Mouse (Mus musculus) midbrain, embryonic 10.5 days (tissue): ENCODE data around the gene Entpd5. TPM values are rescaled to one million over a fixed set of nuclear protein-coding genes. Genes with fewer than 3 reads are reported as not detected.

Source experiments
- DNase-seq: peaks from one replicate; pipeline ENCODE4 v3.0.0-alpha.2; 2017; ENCODE audit warnings: low spot score
- H3K27ac ChIP-seq: fragments of 300-500 bp; sonication (generic); replicated peaks from 2 replicates; pipeline ENCODE4 v1.5.1; 2016; ENCODE audit warnings: mild to moderate bottlenecking
- H3K27me3 ChIP-seq: fragments of 300-500 bp; sonication (generic); 2 replicates; pipeline ENCODE4 v1.6.1; 2016; ENCODE audit warnings: low read depth, mild to moderate bottlenecking; ENCODE audit not compliant: poor library complexity, severe bottlenecking
- H3K36me3 ChIP-seq: fragments of 300-500 bp; sonication (generic); 2 replicates; pipeline ENCODE4 v1.6.1; 2016; ENCODE audit warnings: mild to moderate bottlenecking, moderate library complexity
- H3K4me1 ChIP-seq: fragments of 300-500 bp; sonication (generic); 2 replicates; pipeline ENCODE4 v1.6.1; 2016
- H3K4me3 ChIP-seq: fragments of 300-500 bp; sonication (generic); 2 replicates; pipeline ENCODE4 v1.5.1; 2016; ENCODE audit warnings: mild to moderate bottlenecking, moderate library complexity
- H3K9me3 ChIP-seq: fragments of 300-500 bp; sonication (generic); replicated peaks from 2 replicates; pipeline ENCODE4 v1.6.1; 2016; ENCODE audit warnings: mild to moderate bottlenecking
- WGBS: fragments of 180-500 bp; shearing (Covaris S2); methylation state at CpG from one replicate; pipeline ENCODE4 v1.1.7; 2016; 5-methylcytosine and 5-hydroxymethylcytosine counted together
- polyA plus RNA-seq: library from polyadenylated mRNA; unstranded; fragments of >200 nt; fragmentation: Nextera tagmentation; extraction: Ambion mirVana; gene quantifications from 2 replicates; pipeline ENCODE4 v1.2.1, GENCODE M21; 2016

The Entpd5 gene
- polyA plus RNA-seq = 8.0 and 8.4 TPM in 2 replicates

GRCm38 (mm10) chr12:84408819-84409507, at the start of gene Entpd5, which contains the start of gene Bbof1:
Gene Entpd5, minus strand, starts transcription at chr12:84409029.
Gene Bbof1, plus strand, starts transcription at chr12:84409071.
- DNase-seq = peak; percentile 84
- Histone ChIP-seq H3K27ac (peak within 1 kb of the TSS; percentile 90), H3K36me3 (no peaks in the 10 kb centered on the region), H3K27me3 (peaks cover 17% of the 10 kb centered on the region), H3K9me3 (no peaks in the 10 kb centered on the region), H3K4me3 (peak within 1 kb of the TSS; percentile 85), H3K4me1 (peaks cover 16% of the 10 kb centered on the region)
- under 1% methylated on average over 63 of the region's 63 CpGs for WGBS

DNA sequence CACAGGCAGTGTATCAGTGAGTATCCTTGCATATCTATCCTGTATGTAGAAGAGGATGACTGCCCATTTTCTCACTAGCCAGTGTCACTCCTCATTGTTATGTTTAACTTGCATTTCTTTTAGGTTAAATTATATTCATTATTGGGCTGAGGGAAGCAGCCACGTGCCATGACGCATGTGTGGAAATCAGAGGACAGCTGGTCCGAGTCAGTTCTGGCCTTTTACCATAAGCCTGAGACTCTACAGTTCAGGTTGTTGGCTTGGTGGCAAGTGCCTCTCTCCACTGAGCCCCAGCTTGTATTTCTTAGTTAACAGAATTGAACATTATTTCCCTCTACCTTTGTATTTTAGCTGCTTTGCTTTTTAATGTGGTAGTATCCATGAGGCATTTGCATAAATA, 48.1 kb upstream of the Entpd5 start:
- no peak for DNase-seq
- no peaks in the 10 kb centered on the region for H3K9me3 ChIP-seq
- H3K4me3 ChIP-seq = no peak overlapping the region
- H3K4me1 ChIP-seq = peaks cover 13% of the 10 kb centered on the region
- H3K36me3 ChIP-seq = peaks cover 42% of the 10 kb centered on the region
- H3K27me3 ChIP-seq = no peaks in the 10 kb centered on the region
- WGBS = 91% methylated on average over 3 of the region's 3 CpGs
- H3K27ac ChIP-seq = no peak overlapping the region

- peak overlapping the region; percentile 84 for H3K4me3 ChIP-seq
- WGBS = 3% methylated on average over 11 of the region's 11 CpGs
- H3K27me3 ChIP-seq = peaks cover 4% of the 10 kb centered on the region; the same call in 1 of the 2 replicates
- peaks cover 23% of the 10 kb centered on the region for H3K4me1 ChIP-seq
- peaks cover 6% of the 10 kb centered on the region for H3K36me3 ChIP-seq
- H3K27ac ChIP-seq = peak overlapping the region; percentile 79
- DNase-seq = no peak
- H3K9me3 ChIP-seq = no peaks in the 10 kb centered on the region
These were observed 43.0 kb upstream of the Entpd5 start for GRCm38 (mm10) chr12:84451801-84452200.

GRCm38 (mm10) chr12:84450718-84451646, 42.2 kb upstream of the Entpd5 start, which contains the start of the genes Aldh6a1 and Lin52:
Gene Aldh6a1, minus strand, starts transcription at chr12:84451004.
Gene Lin52, plus strand, starts transcription at chr12:84451422.
- Histone ChIP-seq H3K4me3 (peak within 1 kb of the TSS; percentile 84), H3K27ac (peak within 1 kb of the TSS; percentile 79), H3K27me3 (peaks cover 4% of the 10 kb centered on the region; the same call in 1 of the 2 replicates), H3K36me3 (0 out of 2 replicates have a peak, but pooled peaks cover 3% of the 10 kb centered on the region), H3K9me3 (no peaks in the 10 kb centered on the region), H3K4me1 (peaks cover 23% of the 10 kb centered on the region)
- under 1% methylated on average over 49 of the region's 49 CpGs for WGBS
- peak; percentile 95 for DNase-seq

DNA sequence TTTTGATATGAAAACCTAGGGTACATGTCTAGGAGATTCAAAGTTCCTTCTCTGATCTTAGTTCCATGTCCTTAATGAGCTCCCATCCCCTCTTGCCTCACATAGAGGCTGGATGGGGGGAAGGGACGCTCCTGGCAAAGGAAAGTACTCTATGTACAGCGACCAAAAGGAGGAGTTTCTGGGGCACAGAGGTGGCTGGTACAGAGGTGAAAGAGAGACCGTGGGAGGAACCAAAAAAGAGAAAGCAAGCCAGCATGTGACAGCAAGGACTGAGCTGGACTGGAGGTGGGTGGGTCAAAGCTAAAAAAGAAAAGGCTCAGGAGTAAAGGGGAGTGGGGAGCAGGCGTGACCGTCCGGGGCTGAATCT, 41.5 kb upstream of the Entpd5 start:
- peaks cover 4% of the 10 kb centered on the region; the same call in 1 of the 2 replicates for H3K27me3 ChIP-seq
- DNase-seq = no peak
- H3K4me3 ChIP-seq = peak overlapping the region; percentile 84
- peaks cover 23% of the 10 kb centered on the region for H3K4me1 ChIP-seq
- WGBS = under 1% methylated on average over 6 of the region's 6 CpGs
- H3K9me3 ChIP-seq = no peaks in the 10 kb centered on the region
- peak overlapping the region; percentile 71 for H3K27ac ChIP-seq
- H3K36me3 ChIP-seq = 0 out of 2 replicates have a peak, but pooled peaks cover 3% of the 10 kb centered on the region

GRCm38 (mm10) chr12:84449887-84450286, 41.1 kb upstream of the Entpd5 start:
- no peaks in the 10 kb centered on the region for H3K9me3 ChIP-seq
- 0 out of 2 replicates have a peak, but pooled peaks cover 3% of the 10 kb centered on the region for H3K36me3 ChIP-seq
- H3K27ac ChIP-seq = no peak overlapping the region
- peak overlapping the region; percentile 84 for H3K4me3 ChIP-seq
- 55% methylated on average over 10 of the region's 10 CpGs for WGBS
- peaks cover 4% of the 10 kb centered on the region; the same call in 1 of the 2 replicates for H3K27me3 ChIP-seq
- H3K4me1 ChIP-seq = peaks cover 23% of the 10 kb centered on the region
- DNase-seq = no peak

GRCm38 (mm10) chr12:84448181-84448580, 39.4 kb upstream of the Entpd5 start:
- H3K27me3 ChIP-seq = peaks cover 4% of the 10 kb centered on the region; the same call in 1 of the 2 replicates
- peaks cover 23% of the 10 kb centered on the region for H3K4me1 ChIP-seq
- no peaks in the 10 kb centered on the region for H3K9me3 ChIP-seq
- H3K36me3 ChIP-seq = no peaks in the 10 kb centered on the region
- no peak for DNase-seq
- H3K4me3 ChIP-seq = no peak overlapping the region
- no peak overlapping the region for H3K27ac ChIP-seq
- WGBS = 83% methylated on average over 6 of the region's 6 CpGs

DNA sequence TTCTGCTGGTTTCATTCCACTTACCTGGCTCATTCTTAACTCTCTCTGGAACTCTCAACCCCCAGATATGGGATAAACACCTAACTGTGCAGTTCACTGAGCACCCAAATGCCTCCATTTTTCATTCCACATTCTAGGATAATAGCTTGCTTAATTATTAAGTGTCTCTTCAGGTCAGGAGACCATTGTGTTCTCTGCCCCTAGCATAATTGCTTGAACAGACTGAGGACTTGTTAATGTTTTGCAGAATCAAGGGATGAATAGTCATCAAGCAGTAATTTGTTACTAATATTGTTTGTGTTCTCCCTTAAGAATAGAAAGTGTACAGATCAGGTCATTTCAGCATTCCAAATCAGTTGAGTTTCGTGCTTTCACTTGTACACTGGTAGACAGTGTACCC, 38.6 kb upstream of the Entpd5 start:
- Histone ChIP-seq H3K9me3 (no peaks in the 10 kb centered on the region), H3K36me3 (no peaks in the 10 kb centered on the region), H3K27ac (no peak overlapping the region), H3K27me3 (peaks cover 4% of the 10 kb centered on the region; the same call in 1 of the 2 replicates), H3K4me3 (no peak overlapping the region), H3K4me1 (peaks cover 15% of the 10 kb centered on the region)
- WGBS = 92% methylated on average over 1 of the region's 1 CpGs
- DNase-seq = no peak

DNA sequence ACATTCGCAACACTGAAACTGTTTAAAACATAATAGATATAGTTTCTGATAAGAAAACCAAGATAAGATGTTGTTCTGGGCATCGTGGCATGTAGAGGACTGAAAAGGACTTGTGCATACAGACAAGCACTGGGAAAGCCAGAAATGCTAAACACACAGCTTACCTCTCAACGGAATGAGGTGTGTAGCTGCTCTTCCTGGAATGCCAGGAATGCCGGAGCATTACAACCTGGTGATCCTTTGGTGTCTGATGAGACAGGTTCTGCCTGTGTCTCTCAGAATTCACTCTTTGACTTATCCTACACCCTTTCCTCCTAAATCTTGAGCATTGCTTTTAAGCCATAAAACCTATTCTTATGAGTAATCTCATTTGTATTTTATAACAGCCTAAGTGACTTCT, 33.7 kb upstream of the Entpd5 start:
- H3K27ac ChIP-seq = no peak overlapping the region
- no peaks in the 10 kb centered on the region for H3K27me3 ChIP-seq
- 72% methylated on average over 4 of the region's 4 CpGs for WGBS
- H3K9me3 ChIP-seq = no peaks in the 10 kb centered on the region
- H3K4me3 ChIP-seq = no peak overlapping the region
- no peak for DNase-seq
- no peaks in the 10 kb centered on the region for H3K36me3 ChIP-seq
- no peaks in the 10 kb centered on the region for H3K4me1 ChIP-seq

DNA sequence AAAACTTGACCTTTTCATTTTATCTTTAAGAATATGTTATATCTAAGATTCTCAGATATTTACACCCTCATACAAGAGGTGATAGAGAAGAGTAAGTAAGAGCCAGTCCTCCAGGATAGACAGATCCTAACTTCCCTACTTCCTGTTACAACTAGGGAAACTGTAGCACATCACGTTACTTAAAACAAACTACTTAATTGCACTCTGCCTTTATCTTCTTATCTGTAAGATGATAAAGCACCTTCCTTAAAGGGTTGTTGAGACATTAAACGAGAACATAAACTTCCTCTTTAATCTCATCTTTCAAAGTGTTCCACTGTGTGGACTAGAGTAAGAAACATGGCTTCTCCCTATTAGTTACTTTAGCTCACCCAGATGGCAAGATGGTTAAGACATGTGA, 29.9 kb upstream of the Entpd5 start:
- H3K4me3 ChIP-seq = no peak overlapping the region
- no peaks in the 10 kb centered on the region for H3K27me3 ChIP-seq
- H3K4me1 ChIP-seq = no peaks in the 10 kb centered on the region
- no peak overlapping the region for H3K27ac ChIP-seq
- no peak for DNase-seq
- no peaks in the 10 kb centered on the region for H3K36me3 ChIP-seq
- 83% methylated on average over 2 of the region's 2 CpGs for WGBS
- H3K9me3 ChIP-seq = no peaks in the 10 kb centered on the region

- no peaks in the 10 kb centered on the region for H3K9me3 ChIP-seq
- WGBS = 91% methylated on average over 2 of the region's 2 CpGs
- no peak for DNase-seq
- no peak overlapping the region for H3K27ac ChIP-seq
- H3K4me3 ChIP-seq = no peak overlapping the region
- H3K36me3 ChIP-seq = no peaks in the 10 kb centered on the region
- H3K4me1 ChIP-seq = no peaks in the 10 kb centered on the region
- H3K27me3 ChIP-seq = no peaks in the 10 kb centered on the region
These were observed 21.0 kb upstream of the Entpd5 start for GRCm38 (mm10) chr12:84429825-84430224.

GRCm38 (mm10) chr12:84423990-84424389, 15.2 kb upstream of the Entpd5 start:
- H3K27ac ChIP-seq = no peak overlapping the region
- no peak for DNase-seq
- no peak overlapping the region for H3K4me3 ChIP-seq
- H3K9me3 ChIP-seq = no peaks in the 10 kb centered on the region
- 51% methylated on average over 3 of the region's 3 CpGs for whole genome bisulfite sequencing
- H3K4me1 ChIP-seq = no peaks in the 10 kb centered on the region
- no peaks in the 10 kb centered on the region for H3K36me3 ChIP-seq
- H3K27me3 ChIP-seq = no peaks in the 10 kb centered on the region
